Mouse (Mus musculus) kidney, postnatal 36 days (tissue): ENCODE data around the gene Crebl2.

Experiments used
- DNase-seq, 2 experiments: peaks; one replicate each; pipeline ENCODE4 v3.0.0; 2021 to 2022; ENCODE audit warnings: mixed read lengths in 2 of 2

The Crebl2 gene

DNA sequence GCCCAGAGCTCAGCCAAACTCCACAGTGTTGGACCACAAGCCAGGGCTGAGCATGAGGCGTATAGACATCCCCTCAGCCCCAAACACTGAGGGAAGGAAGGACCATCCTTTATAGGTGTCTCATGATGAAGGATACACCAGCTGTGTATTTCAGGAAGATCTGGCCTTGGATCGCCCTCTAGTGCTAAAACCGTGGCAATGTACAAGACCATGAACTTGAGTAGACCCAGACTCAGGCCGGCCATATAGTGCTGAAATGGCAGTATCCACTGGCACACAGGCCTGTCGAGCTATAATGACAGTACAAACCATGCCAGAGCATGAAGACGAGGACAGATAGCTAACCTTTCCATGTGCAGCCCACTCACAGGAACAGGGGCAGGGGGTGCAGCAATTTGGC is 46.8 kb downstream of the Crebl2 start:
- DNase-seq, result peak; percentile 64 to 67

DNA sequence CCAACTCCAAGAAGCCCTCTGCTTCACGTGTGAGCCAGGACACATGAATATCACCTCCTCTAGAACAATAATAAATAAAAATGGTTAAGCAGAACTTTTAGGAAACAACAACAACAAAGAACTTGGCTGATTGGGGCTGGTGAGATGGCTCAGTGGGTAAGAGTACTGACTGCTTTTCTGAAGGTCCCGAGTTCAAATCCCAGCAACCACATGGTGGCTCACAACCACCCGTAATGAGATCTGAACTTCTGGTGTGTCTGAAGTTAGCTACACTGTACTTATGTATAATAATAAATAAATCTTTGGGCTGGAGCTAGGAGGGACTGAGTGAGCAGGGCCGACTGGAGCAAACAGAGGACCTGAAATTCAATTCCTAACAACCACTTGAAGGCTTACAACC is 47.3 kb downstream of the Crebl2 start:
- no peak for DNase-seq

- DNase-seq, result no peak
These were observed 47.9 kb downstream of the Crebl2 start for GRCm38 (mm10) chr6:134877892-134878291.

DNA sequence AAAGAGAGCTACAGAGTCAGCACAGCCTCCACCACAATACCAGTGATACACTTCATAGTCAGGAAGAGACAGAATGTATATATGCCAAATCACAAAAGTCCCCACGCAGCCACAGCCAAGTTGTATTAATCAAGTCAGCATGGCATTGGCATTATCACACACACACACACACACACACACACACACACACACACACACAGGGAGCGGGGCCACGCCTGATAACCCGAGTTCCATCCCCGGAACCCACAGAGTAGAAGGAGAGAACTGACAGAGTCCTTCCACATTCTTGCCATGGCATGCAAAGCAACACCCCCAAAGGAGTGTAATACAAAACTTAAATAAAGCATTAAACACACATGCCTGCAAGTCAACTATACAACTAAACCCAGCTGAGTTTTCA is 49.6 kb downstream of the Crebl2 start:
- DNase-seq, result no peak

DNA sequence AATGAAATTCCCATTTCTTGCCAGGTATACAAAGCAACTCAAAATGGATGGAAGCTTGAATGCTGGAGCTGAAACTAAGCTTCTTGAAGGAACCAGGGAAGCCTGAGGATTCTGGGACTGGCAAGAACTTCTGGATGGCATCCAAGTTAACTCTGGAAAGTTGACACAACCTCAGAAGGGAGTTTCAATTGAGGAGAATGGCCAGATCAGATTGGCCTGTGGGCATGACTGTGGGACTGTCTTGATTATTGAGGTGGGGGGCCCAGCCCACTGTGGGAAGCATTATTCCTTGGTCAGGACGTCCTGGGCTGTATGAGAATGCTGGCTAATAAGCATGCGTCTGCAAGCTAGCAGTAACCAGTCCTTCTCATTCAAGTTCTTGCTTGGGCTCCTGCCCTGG is 50.1 kb downstream of the Crebl2 start:
- DNase-seq, result no peak

DNA sequence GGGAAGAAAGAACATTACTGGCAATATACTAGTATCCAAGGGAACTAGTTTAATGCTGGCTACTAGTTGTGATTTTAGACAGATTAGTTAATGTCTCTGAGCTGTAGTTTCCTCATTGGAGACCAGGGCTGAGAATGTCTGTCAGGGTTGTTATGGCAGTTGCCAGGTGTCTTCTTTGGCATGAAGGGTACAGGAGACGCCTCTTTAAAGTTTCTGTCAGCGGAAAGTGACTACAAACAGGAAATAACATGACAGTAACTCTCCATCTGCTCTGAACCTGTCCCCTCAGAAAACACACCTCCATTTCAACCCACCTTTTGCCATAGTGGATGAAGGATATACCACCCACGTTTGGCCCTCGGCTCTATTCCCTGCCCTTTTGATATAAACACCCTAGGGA is 53.7 kb downstream of the Crebl2 start:
- DNase-seq, result no peak

DNA sequence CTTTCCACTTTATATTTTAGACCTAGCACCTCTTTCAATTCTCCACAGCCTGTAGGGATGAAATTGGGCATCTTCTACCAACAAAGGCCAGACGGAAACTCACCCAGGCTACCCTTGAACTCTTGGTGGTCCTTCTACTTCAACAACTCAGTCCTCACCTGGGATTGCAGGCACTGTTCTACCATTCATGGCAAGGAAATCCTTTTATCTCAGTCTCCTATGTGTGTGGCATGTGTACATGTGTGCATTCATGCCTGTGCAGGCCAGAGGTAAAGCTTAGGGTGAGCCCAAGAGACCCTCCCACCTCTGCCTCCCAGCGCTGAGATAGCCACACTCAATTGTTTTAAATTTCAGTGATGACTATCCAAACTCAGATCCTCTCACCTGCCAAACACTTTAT is 55.6 kb downstream of the Crebl2 start:
- no peak for DNase-seq

GRCm38 (mm10) chr6:134886475-134886874 is 56.5 kb downstream of the Crebl2 start:
- DNase-seq, result no peak

DNA sequence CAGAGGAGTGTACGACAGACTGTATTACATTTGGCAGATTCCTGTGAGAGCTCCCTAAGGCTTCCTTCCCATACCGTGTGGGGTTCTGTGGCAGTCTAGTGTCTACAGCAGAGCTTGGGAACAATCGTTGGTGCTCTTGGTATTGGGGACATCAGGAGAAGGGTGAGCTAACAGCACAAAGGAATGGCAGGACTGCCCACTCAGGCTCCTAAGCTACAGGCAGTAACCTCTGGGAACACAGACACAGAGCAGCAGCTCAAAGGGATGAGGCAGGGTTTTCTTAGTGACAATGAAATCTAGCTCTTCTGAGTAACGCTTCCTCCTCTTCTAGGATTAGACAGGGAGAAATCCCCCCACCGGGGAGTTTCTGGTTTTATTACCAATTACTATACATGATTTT is 57.1 kb downstream of the Crebl2 start:
- DNase-seq, result no peak

DNA sequence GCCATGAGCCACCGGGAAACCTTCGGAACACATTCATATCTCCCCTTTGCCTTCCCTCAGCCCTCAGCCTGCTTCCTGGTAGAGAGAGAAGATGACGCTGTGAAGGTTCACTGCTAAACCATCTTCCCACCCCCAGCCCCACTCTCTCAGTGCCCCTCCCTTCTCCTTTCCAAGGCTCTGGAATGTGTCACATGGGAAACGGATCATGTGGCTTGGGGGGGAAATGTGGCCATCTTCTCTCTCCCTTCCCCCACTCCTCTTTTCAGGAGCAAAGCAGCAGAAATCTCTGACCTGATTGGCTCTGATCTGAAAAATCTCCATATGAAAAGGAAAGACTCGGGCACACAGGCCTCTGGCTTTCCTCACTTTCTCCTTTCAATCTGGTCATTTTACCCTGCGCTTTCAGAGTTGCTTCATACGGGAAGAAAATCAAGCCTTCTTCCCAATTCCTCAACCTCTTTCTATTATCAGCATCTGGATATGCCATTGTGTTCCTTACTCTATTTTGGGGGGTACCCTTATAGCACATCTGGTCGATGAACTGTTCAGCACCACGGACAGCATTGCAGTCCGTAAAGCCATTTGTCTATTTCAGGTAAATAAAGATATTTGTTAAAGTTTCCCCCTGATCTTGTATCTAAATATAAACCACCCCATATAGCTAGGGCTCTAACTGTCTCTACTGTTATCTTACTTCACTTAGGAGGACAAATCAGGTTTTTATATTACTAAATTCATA is 57.9 kb downstream of the Crebl2 start:
- peak in 1 of 2 experiments; percentile 31 for DNase-seq

DNA sequence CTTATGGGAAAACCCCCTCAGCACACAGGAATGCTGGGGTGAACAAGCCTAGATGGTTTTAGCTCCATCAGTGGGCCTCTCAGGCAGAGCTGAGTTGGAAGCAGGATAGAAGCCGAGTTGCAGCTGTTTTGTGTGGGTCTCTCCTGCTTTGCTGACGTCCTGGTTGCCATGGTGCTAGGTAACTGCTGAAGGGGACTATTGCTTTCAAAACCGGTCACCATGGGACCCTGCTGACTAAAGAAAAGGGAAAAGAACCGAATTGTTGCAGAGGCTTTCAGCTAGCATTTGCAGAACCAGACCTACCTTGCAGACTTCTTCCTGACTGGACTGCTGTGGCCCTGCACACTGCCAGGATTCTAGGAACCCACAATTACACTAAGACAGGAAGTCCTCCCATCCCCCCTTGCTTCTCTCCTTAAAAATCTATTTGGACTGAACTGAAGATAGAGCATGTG is 58.6 kb downstream of the Crebl2 start:
- DNase-seq, result no peak

DNA sequence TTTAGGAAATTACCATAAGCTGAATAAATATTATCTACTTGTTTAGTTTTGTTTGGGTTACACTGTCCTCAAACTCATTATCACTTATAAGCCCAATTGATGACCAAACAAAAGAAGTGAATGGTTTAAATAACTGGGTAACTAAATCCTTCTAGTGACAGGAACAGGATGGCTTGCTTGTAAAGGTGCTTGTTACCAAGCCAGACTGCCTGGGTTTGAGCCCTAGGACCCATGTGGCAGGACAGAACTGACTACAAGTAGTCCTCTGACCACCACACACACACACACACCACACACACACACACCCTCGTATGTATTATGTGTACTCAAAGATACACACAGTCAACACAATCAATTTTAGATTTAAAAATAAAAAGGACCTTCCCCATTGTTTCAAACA is 59.8 kb downstream of the Crebl2 start:
- no peak for DNase-seq

GRCm38 (mm10) chr6:134890436-134890835 is 60.5 kb downstream of the Crebl2 start:
- no peak for DNase-seq

DNA sequence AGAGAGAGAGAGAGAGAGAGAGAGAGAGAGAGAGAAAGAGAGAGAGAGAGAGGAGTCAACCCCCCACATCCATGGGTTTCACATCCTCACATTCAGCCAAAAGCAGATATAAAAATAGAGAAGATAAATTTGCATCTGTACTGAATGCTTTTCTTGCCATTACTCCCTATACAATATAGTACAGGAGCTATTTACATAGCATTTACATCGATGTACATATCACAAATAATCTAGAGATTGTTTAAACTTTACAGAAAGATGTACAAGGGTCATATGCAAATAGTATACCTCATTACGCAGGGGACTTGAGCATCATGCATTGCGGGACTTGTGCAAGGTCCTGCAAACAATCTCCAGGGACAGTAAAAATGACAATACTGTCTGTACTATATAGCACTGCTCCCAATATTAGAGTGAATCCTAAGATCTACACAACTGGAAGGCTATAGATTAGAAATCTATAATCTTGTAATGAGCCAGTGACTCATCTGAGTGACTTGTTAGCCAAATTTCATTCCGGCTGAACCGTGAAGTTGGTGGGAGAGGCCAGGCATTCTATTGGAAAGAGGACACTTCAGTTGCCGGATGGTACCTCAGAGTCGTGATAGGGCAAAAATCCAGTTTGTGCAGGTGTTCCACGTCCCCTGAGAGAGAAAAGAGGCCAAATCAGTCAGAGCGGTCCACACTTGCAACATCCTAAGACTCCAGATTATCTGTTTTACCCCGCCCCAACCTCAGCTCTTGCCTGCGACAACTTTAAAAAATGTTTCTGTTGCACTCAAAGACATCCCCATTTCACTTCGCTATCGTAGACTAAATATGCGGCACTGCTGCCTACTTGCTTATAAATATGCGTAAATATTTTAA is 66.8 kb downstream of the Crebl2 start:
- DNase-seq, result no peak

- peak; percentile 94 to 96 for DNase-seq
These were observed 67.6 kb downstream of the Crebl2 start for GRCm38 (mm10) chr6:134897443-134898094.

DNA sequence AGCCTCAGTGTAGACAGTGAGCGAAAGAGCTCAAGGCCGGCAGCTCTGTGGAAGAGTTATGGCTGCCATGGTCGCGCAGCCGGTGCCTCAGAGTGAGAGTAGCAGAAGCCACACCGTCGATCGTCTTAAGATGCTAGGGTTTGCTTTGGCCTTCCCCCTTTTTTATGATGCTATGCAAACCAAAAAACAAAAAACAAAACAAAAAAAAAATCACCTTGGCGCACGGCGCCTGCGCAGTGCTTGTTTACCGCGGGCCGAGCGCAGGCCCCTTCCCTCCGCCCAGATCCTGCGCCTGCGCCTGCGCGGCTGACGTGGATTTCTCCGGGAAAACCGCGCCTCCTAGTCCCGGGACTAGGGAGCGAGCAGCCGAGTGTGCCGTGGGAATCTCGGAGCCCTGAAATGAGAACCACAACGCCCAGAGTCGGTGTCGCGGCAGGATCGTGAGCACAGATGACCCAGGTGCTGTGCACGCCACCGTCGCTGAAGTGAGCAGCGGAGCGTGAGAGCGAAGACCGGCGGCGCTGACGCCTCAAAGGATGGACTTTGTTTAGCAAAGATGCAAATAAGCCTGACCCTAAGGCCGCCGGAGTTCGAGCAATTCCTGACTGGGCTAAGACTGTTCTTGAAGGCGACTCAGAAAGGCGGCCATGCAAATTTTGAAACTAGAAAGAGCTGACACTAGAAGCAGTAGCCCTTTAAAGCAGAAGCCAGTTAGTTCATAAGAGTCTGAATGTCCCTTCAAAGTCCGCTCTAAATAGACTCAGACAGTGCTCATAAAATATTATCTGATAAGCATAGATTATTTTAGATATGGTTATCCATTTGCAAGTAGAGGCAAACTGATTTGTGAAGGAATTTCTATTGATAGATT is 68.4 kb downstream of the Crebl2 start, which contains the start of gene Gpr19:
TSS of gene Gpr19 (minus strand) at position 484 of the 871 bp plus-strand sequence.
- DNase-seq, result peak; percentile 93 to 94

GRCm38 (mm10) chr6:134903368-134903767 is 73.4 kb downstream of the Crebl2 start:
- no peak for DNase-seq

GRCm38 (mm10) chr6:134903891-134904884 is 74.2 kb downstream of the Crebl2 start:
- DNase-seq, result no peak

DNA sequence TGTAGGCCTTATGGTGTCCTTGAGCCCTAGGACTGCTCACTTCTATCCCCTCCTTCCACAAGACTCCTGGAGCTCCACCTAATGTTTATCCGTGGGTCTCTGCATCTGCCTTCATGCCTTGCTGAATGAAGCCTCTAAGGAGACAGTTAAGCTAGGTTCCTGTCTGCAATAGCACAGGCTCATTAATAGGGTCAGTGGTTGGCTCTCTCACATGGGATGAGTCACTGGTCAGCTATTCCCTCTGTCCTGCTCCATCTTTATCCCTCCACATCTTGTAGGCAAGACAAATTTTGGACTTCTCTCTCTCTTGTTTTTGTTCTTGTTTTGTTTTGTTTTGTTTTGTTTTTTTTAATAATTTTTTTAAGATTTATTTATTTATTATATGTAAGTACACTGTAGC is 75.9 kb downstream of the Crebl2 start:
- DNase-seq, result no peak
